Mouse (Mus musculus) urinary bladder, postnatal 0 days (tissue): Measurements from ENCODE around the gene Txndc12. TPM values are rescaled to one million over a fixed set of nuclear protein-coding genes. Genes with fewer than 3 reads are reported as not detected.

ENCODE experiments used
- polyA plus RNA-seq: library from polyadenylated mRNA; unstranded; fragments of >200 nt; fragmentation: Nextera tagmentation; extraction: Ambion mirVana; gene quantifications from 2 replicates; pipeline ENCODE4 v1.2.1, GENCODE M21; 2015

The Txndc12 gene
- polyA plus RNA-seq = 42.5 and 47.9 TPM in 2 replicates

DNA sequence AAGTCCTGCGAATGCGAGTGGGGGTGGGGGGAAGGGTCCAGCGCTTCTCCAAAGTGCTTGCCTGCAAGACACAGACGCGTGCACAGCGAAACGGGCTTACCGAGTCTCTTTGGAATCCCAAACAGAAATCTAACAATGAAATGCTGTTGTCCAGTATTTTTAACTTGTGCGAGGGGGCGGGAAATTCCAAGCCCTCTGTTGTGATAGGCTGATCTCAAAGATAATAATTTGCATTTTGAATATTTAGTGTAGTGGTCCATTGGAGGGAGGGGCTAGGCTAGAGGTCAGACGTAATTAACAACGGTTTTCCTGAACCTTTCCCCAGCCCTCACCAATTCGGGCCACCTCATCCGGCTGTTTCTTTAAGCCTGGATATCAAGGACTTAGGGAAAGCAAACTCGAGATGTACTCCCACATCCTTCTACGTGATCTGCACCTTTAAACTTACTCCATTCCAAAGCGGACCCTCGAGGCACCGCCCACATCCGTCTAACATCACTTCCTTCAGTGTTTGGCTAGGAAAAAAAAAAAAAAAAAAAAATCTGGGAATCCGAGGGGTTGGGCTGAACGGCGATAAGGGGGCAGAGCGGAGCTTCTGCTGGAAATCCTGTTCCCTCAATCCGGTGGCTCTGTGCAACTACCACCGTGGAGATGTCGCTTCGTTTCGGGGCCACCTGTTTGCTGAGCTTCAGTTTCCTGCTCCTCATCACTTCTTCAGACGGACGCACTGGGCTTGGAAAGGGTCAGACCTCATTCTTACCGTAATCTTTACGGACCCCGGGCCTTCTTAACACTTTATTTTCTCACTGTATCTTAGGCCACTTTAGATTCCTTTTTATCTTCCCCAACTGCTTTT, at the start of gene Txndc12:
TSS of gene Txndc12 (plus strand) at position 487 of the 856 bp plus-strand sequence.

DNA sequence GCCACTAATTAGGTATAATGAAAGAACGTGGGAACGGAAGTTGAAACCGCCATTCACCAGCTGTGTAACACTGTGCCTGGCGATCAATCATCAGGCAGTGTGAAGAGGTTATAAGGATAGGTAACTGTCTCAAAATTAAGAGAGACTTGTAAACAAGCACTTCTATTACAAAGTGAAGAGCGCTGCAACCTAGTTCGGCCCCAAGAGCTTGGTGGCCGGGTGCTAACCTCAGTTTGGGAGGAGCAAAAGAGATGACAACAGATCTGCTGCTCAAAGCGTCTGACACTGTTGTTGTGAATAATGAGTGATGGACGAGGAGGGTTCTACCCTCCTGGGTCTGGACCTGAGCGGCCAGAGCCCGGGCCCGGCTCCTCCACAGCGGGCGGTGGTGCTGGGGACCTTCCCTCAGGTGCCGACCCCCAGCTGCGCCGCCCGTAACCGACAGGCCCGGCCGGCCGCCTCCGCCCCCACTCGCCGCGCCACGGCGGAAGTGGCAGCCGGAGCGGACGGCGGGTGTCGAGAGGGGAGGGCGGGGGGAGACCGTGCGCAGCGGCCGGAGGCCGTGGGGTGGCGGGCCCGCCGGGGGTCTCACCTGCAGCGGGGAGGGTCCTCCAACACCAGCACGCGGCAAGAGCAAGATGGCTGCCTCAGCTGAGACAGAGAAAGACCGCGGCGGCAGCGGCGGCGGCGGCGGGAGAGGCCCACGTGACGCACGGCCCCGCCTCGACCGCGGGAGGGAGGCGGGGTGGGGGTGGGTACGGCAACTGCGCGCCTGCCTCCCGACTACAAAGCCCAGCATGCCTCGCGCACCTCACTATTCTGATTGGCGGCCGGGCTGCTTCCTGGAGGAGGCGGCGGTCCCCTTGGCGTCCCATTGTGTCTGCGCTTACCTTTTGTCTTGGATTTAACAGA, 1.2 kb upstream of the Txndc12 start, which contains the start of gene Btf3l4:
TSS of gene Btf3l4 (minus strand) at position 699 of the 912 bp plus-strand sequence.

DNA sequence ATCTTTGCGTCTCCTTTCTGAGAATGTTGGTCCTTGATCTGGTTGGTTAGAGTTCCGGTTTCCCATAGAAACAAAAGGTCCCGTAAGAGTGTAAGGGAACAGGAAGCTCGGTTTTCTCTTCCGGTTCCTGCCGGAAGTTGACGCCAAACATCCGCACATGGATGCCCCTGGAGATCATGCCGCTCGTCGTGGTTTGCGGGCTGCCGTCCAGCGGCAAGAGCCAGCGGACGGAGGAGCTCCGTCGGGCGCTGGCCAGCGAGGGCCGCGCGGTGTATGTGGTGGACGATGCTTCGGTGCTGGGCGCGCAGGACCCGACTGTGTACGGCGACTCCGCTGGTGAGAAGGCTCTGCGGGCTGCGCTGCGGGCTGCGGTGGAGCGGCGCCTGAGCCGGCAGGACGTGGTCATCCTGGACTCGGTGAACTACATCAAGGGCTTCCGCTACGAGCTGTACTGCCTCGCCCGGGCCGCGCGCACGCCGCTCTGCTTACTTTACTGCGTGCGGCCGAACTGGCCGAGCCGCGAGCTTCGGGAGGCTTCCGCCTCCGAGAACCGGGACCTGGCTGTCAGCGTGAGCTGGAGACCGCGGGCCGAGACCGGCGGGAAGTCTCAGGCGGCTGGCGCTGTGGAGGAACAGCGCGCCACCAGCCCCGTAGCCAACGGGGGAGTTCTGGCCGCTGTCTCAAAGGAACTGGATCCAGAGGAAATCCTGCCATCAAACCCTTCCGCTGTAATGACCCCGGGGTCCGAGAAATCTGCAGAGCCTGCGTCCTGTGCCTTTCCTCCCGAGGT, 13.5 kb downstream of the Txndc12 start, which contains the start of gene Kti12:
TSS of gene Kti12 (plus strand) at position 71 of the 790 bp plus-strand sequence.

DNA sequence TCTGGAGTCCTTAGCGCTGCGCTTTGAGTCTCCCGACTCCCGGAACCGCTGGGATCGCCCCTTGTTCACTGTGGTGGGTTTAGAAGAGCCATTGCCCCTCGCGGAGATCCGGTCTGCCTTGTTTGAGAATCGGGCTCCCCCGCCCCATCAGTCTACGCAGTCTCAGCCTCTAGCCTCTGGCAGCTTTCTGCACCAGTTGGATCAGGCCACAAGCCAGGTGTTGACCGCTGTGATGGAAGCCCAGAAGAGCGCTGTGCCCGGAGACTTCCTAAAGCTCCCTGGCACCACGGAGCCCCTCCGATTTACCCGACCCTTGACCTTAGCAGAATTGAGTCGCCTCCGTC, 14.1 kb downstream of the Txndc12 start, which contains the start of gene A730015C16Rik:
TSS of gene A730015C16Rik (minus strand) at position 115 of the 344 bp plus-strand sequence.

DNA sequence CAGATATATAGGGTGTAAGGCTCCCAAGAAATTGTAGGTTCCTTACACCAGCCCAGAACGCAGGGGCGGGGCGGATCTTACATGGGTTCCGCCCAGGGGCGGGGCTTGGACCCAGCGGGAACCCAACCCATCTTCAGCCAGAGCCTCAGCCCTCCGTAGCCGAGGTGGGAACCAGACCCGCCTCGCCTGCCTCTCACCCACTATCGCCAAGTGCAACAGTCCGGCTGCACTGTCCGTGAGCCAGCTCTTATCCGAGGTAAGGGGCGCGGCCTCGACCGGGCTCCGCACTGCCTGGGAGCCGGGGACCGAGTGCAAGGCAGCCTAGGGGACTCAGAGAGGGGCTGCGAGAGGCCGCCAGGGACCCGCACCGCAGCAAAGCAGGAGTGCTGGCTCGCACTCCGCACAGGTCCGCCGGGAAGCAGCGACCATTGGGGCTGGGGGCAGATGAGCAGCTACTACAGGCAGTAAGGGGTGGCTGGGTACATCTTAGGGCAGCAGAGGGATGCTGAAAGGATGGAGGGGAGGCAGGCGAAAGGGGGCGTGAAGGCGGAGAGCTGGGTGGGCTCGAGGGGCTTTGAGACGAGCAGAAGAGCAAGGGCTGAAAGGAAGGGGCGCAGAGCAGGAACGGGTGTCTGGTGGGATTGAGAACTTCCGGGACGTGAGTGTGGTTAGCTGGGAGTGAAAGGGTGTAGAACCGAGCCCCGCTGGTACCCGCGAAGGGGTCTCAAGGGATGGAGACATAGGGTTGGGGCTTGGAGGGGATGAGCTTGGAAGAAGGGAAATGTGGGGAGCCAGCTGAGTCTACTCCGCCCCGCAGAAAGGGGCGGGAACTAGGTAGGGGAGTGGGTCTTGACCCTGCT, 44.8 kb downstream of the Txndc12 start, which contains the start of gene Rab3b:
TSS of gene Rab3b (plus strand) at position 101 of the 860 bp plus-strand sequence.

Other genes with a start within 250 kb of the Txndc12 start
- gene Cc2d1b, start 214.7 kb upstream of the Txndc12 start, polyA plus RNA-seq = 19.0 and 22.9 TPM in 2 replicates
- gene 3110021N24Rik, start 115.0 kb upstream of the Txndc12 start, polyA plus RNA-seq = 0.37 and 0.70 TPM in 2 replicates
- 2.1 TPM in 2 replicates for gene Zfyve9, start 53.8 kb upstream of the Txndc12 start, polyA plus RNA-seq
- 96.5 and 117 TPM in 2 replicates for gene Btf3l4, start 987 bp upstream of the Txndc12 start, polyA plus RNA-seq
- 27.9 TPM in 2 replicates for gene Kti12, start 13.2 kb downstream of the Txndc12 start, polyA plus RNA-seq
- 0.21 and 0.71 TPM in 2 replicates for gene A730015C16Rik, start 14.0 kb downstream of the Txndc12 start, polyA plus RNA-seq
- 13.0 and 17.6 TPM in 2 replicates for gene Rab3b, start 44.5 kb downstream of the Txndc12 start, polyA plus RNA-seq
- 36.1 and 41.5 TPM in 2 replicates for gene Nrd1, start 166.1 kb downstream of the Txndc12 start, polyA plus RNA-seq